In genomic region chr5:41392802-41393234, GRCm38 (mm10) we compare ENCODE assay signal across 11 mouse cellular contexts.
DNase-seq lines count a peak whose midpoint lies in the region; ATAC-seq lines count a peak whose summit lies in the region.
"Had no signal": no experiment of that assay in that cellular context is flagged by ENCODE, and none has a peak within 500 bp of the region (broad histone marks: within the 10 kb centered on the region; RNA-seq: fewer than 3 reads in every experiment).

No protein-coding gene starts in this region.

- no peak overlapping the region for H3K27ac ChIP-seq in intestine, embryonic 14.5 days (ENCODE audit: low read depth)
- no peak overlapping the region for H3K27ac ChIP-seq in intestine, embryonic 16.5 days (ENCODE audit: low read length)
- H3K27ac ChIP-seq in embryonic facial prominence, embryonic 14.5 days (replicated peaks; ENCODE audit: low read depth, low read length), result no peak overlapping the region
- no peak overlapping the region for H3K27ac ChIP-seq in limb, embryonic 15.5 days
- H3K27ac ChIP-seq: liver, embryonic 15.5 days had no signal

- no peak overlapping the region for H3K9ac ChIP-seq in intestine, embryonic 14.5 days (ENCODE audit: low read length)
- no peak overlapping the region for H3K9ac ChIP-seq in intestine, embryonic 16.5 days (ENCODE audit: low read depth, low read length)
- H3K9ac ChIP-seq in embryonic facial prominence, embryonic 14.5 days (ENCODE audit: low read depth, low read length), result no peak overlapping the region
- H3K9ac ChIP-seq in limb, embryonic 15.5 days, result no peak overlapping the region
- H3K9ac ChIP-seq: liver, embryonic 15.5 days had no signal

- no peak for ATAC-seq in intestine, embryonic 14.5 days (replicated peaks; ENCODE audit: low FRiP score, low TSS enrichment, low read depth)
- ATAC-seq in intestine, embryonic 16.5 days, result no peak
- no peak for ATAC-seq in embryonic facial prominence, embryonic 14.5 days (ENCODE audit: low read depth)
- ATAC-seq in limb, embryonic 15.5 days (ENCODE audit: insufficient number of reproducible peaks, low FRiP score, low TSS enrichment, low read depth), result peak; percentile 52; the same call in 1 of the 2 replicates

- 55% methylated on average over 14 of the region's 14 CpGs for WGBS in intestine, embryonic 14.5 days
- WGBS in intestine, embryonic 16.5 days, result 58% methylated on average over 14 of the region's 14 CpGs
- WGBS in embryonic facial prominence, embryonic 14.5 days, result 80% methylated on average over 14 of the region's 14 CpGs
- WGBS in limb, embryonic 15.5 days, result 53% methylated on average over 14 of the region's 14 CpGs

- 0 out of 2 replicates have a peak, but pooled peaks cover 4% of the 10 kb centered on the region for H3K4me1 ChIP-seq in intestine, embryonic 14.5 days (replicated peaks; ENCODE audit: control insufficient read depth, insufficient read depth, low read length)
- H3K4me1 ChIP-seq in intestine, embryonic 16.5 days (ENCODE audit: control insufficient read depth, insufficient read depth, low read length), result no peaks in the 10 kb centered on the region
- no peaks in the 10 kb centered on the region for H3K4me1 ChIP-seq in embryonic facial prominence, embryonic 14.5 days (ENCODE audit: control insufficient read depth, insufficient read depth, low read length)
- H3K4me1 ChIP-seq in limb, embryonic 15.5 days, result 0 out of 2 replicates have a peak, but pooled peaks cover 2% of the 10 kb centered on the region
- H3K4me1 ChIP-seq: liver, embryonic 15.5 days had no signal

- no peak for DNase-seq in intestine, embryonic 14.5 days (ENCODE audit: low spot score)
- DNase-seq in embryonic facial prominence, embryonic 14.5 days (ENCODE audit: low spot score), result peak; percentile 25
- peak; percentile 37 for DNase-seq in forelimb bud, embryonic 11.5 days (ENCODE audit: low read depth, low spot score)
- DNase-seq in Muller cell, postnatal 12 days (ENCODE audit: inconsistent ontology term), result no peak
- no peak for DNase-seq in gastrocnemius, adult 18-20 months (ENCODE audit: low spot score)
- no peak for DNase-seq in thymus, postnatal 10 days (ENCODE audit: low spot score in 2 of 2)
- DNase-seq: gastrocnemius, postnatal 10 days; thymus, adult 18-20 months had no signal

- H3K4me3 ChIP-seq in intestine, embryonic 14.5 days (ENCODE audit: low read depth, low read length), result no peak overlapping the region
- no peak overlapping the region for H3K4me3 ChIP-seq in intestine, embryonic 16.5 days (ENCODE audit: low read length)
- H3K4me3 ChIP-seq in embryonic facial prominence, embryonic 14.5 days (ENCODE audit: low read depth, low read length), result no peak overlapping the region
- no peak overlapping the region for H3K4me3 ChIP-seq in limb, embryonic 15.5 days
- H3K4me3 ChIP-seq: liver, embryonic 15.5 days had no signal

- H3K27me3 ChIP-seq in intestine, embryonic 14.5 days (replicated peaks; ENCODE audit: control insufficient read depth, insufficient read depth, low read length), result no peaks in the 10 kb centered on the region
- H3K27me3 ChIP-seq in intestine, embryonic 16.5 days (replicated peaks; ENCODE audit: control insufficient read depth, insufficient read depth, low read length), result no peaks in the 10 kb centered on the region
- H3K27me3 ChIP-seq in embryonic facial prominence, embryonic 14.5 days (replicated peaks; ENCODE audit: control insufficient read depth, insufficient read depth, low read length), result no peaks in the 10 kb centered on the region
- no peaks in the 10 kb centered on the region for H3K27me3 ChIP-seq in limb, embryonic 15.5 days
- H3K27me3 ChIP-seq: liver, embryonic 15.5 days had no signal

- no peaks in the 10 kb centered on the region for H3K9me3 ChIP-seq in intestine, embryonic 14.5 days (ENCODE audit: control insufficient read depth, low read length)
- no peaks in the 10 kb centered on the region for H3K9me3 ChIP-seq in intestine, embryonic 16.5 days (ENCODE audit: control insufficient read depth, low read length)
- H3K9me3 ChIP-seq in embryonic facial prominence, embryonic 14.5 days (ENCODE audit: control insufficient read depth, low read length), result no peaks in the 10 kb centered on the region
- H3K9me3 ChIP-seq in limb, embryonic 15.5 days, result no peaks in the 10 kb centered on the region
- H3K9me3 ChIP-seq: liver, embryonic 15.5 days had no signal

- peak overlapping the region; percentile 15; the same call in 1 of the 2 replicates for H3K4me2 ChIP-seq in intestine, embryonic 14.5 days (ENCODE audit: low read length)
- H3K4me2 ChIP-seq in intestine, embryonic 16.5 days (ENCODE audit: low read depth, low read length), result no peak overlapping the region
- no peak overlapping the region for H3K4me2 ChIP-seq in embryonic facial prominence, embryonic 14.5 days (ENCODE audit: low read depth, low read length)
- H3K4me2 ChIP-seq in limb, embryonic 15.5 days, result no peak overlapping the region
- H3K4me2 ChIP-seq: liver, embryonic 15.5 days had no signal

- H3K36me3 ChIP-seq in intestine, embryonic 14.5 days (ENCODE audit: control insufficient read depth, insufficient read depth, low read length), result no peaks in the 10 kb centered on the region
- no peaks in the 10 kb centered on the region for H3K36me3 ChIP-seq in intestine, embryonic 16.5 days (ENCODE audit: control insufficient read depth, insufficient read depth, low read length)
- H3K36me3 ChIP-seq in embryonic facial prominence, embryonic 14.5 days (ENCODE audit: control insufficient read depth, insufficient read depth, low read length), result no peaks in the 10 kb centered on the region
- no peaks in the 10 kb centered on the region for H3K36me3 ChIP-seq in limb, embryonic 15.5 days
- H3K36me3 ChIP-seq: liver, embryonic 15.5 days had no signal

Comparison
In these comparisons a context has a peak if more than half of its experiments do, and no peak if none do; other contexts are left out.
1. DNase-seq: peak in embryonic facial prominence, embryonic 14.5 days (single experiment) and forelimb bud, embryonic 11.5 days (single experiment); none in intestine, embryonic 14.5 days (single experiment), Muller cell, postnatal 12 days (single experiment), gastrocnemius, adult 18-20 months (single experiment) and thymus, postnatal 10 days (0 of 2).